Mouse (Mus musculus) adrenal gland, adult (tissue): ENCODE results near the gene Ucn3.
"Not testable (repeated sequence)": the region's sequence is repeated elsewhere in the genome, so short reads cannot be mapped to it uniquely, and the experiment has no call there.

ENCODE experiments used
- DNase-seq, 2 experiments: peaks; one replicate each; pipeline ENCODE4 v3.0.0; 2022 to 2023; ENCODE audit warnings: low spot score in 1 of 2; ENCODE audit not compliant: inconsistent age in 2 of 2

Ucn3 gene

DNA sequence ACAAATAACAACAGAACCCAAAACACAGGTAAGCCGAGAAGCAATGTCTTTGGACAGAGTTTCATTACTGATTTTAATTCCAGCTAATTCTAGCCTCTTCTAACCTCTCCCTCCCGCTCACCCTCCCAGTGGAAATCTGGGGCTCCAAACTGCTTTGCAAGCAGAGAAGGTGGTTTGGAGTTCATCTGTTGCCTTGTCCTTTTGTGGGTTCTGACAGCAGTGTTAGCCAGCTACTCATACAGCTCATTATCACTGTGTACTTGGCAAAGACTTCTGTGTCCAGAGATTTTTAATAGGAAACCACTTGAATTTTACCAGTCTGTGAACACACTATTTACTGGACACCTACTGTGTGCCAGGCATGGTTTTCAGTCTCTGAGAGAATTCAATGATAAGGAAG, at the start of gene Ucn3:
Ucn3 (minus strand) TSS at position 101 of the 400 bp plus-strand sequence.
- DNase-seq: no peak

DNA sequence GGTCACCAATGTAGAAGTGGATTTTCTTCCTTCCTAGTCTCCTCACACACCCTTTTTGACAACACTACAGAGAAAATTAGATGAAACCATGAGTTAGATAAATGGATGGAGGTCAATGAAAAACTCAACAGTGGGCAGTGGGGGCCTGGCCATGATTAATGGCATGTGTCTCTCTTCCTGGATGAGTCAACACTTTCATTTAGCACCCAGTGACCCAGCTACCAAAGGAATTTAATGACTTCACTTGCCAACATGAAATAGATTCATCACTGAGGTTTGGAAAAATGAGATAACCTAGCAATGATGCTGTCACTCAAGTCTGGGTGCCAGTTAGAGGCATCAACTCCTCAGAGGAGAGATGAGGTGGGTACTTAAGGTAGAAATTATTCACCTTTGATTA, 46.9 kb upstream of the Ucn3 start:
- DNase-seq: no peak

DNA sequence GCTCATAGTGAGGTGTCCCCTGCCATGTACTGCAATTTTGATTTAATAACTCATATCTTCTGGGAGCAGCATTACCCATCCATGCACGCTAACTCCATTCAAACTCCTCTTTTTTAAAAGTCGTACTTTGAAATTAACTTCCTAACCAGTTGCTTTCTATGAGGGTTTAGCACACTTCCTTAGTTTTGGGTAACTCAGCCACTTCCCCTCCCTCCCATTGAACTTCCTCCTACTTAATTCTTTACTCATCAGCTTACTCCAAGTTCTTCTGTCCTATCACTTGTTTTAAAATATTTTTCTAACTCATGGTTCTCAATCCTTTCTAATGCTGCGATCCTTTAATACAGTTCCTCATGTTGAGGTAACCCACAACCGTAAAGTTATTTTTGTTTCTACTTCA, 23.7 kb upstream of the Ucn3 start:
- no peak for DNase-seq

DNA sequence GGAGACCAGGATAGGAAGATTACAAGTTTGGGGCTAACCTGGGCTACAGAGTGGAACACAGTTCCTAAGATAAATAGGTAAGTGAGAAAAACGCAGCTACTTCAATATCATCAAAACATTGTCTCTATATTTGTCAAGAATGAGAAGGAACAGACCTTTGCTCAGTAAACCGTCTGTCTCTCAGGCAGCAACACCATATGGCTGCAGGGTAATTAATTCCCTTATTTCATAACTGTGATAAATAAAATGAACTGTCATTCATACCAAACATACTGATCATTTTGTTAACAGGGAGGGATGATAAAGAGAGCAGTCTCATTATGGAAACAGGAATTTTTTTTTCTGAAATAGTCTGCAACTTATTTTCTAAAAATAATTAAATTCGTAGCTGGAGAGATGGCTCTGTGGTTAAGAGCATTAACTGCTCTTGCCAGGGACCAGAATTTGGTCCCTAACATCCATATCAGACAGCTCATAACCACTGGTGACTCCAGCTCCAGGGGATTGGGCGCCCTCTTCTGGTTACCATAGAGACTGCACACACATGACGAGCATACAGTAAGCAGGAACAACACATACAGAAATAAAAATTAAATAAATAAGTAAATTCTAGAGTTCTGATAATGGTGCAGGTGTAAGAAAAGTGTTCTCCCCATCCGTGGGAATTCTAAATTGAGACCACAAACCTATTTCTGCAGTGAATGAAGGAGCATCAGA, 6.2 kb upstream of the Ucn3 start:
- no peak for DNase-seq

DNA sequence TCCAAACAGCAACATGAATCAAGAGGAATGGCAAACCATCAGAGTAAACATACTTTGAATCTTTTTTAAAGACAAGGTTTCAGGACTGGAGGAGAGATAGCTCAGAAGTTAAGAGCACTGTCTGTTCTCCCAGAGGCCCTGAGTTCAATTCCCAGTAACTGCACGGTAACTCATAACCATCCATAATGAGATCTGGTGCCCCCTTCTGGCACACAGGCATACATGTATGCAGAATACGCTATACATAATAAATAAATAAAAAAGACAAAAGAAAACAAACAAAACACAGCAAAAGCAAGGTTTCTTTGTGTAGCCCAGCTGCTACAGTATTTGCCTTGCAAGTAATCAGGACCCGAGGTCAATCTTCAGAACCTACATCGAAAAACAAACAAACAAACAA, 4.3 kb upstream of the Ucn3 start:
- DNase-seq: no peak

DNA sequence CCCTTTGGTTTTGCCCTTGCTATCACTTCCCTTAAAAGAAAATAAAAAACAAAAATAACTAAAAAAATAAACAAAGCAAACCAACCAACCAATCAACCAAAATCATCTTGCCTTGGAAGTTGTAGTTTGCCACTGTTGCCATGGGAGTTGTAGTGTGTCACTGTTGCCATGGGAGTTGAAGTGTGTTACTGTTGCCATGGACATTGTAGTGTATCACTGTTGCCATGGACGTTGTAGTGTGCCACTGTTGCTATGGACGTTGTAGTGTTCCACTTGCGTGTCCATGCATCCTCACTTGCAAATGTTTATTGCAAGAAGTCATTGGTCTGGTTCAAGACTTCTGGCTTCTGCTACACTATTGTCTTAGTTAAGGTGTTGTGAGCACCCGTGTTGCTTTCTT, 2.1 kb upstream of the Ucn3 start:
- no peak for DNase-seq

DNA sequence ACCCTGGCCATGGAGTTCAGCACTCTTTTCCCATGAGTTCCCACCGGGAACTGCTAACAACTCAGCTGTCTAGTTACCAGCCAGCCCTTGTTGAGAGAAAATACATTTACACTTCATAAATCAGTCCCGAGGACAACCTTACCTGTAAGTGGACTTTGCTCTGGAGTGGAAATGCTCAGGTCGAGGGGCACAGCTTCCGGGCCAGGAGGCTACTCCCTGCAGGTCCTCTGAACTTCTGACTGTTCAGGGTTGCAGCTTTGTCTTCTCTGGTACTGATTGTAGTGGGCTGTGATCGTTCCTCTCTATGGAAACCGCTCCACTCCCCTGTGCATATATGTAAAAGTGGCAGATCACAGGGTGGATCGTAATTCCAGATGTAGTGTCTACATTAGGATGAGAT, 450 bp downstream of the Ucn3 start:
- no peak for DNase-seq

DNA sequence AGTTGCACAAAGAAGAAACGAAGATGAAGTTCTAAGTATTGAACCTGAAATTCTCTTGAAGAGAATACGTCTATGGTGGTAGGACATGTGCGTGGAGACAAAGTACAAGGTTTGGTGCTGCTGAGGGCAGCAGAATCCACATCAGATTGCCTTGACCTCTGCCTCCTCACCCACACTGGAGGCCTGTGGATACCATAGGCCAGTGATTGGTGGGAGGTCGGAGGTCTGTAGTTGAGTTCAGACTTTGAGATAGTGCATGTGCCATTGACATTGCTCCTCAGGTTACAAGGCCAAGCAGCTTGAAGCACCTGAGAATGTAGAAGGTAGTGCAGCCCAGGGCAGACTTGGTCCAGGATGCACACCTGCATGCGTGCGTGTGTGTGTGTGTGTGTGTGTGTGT, 19.1 kb downstream of the Ucn3 start:
- no peak for DNase-seq

DNA sequence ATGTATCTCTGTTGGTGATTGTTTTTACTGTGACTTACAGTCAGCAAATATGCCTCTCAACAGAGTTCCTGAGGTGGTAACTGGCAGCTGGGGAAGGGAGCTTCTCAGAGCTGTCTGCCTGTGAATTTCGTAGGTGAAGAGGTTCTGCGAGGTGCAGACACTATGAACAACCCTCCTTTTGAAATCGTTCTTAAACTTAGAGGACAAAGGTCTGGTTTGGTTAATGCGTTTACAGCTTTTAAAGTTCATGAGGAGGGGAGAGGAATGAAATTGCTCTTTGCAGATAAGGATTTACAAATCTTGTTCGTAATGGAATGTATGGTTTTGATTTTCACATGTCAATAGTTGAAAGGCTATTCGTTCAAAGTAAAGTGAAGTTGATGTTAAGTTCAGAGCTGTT, 19.5 kb downstream of the Ucn3 start:
- DNase-seq: no peak

DNA sequence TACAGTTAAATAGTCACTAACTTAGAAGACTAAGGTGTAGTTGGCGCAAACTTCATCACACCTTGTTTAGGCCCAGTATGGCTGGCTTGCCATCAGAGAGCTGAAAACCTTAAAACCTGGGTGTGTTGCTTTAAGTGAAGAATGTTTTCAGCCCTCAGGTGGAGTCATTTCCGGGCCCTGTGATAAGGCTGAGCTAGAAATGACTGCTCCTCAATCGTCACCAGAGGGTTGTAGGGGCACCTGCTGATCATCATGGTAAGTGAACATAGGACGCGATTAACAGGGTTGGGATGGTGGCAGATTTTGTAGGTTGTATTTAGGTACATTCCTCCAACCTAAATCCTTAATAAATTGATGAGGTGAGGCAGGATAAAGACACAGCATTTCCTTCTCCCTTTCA, 20.7 kb downstream of the Ucn3 start:
- no peak for DNase-seq

DNA sequence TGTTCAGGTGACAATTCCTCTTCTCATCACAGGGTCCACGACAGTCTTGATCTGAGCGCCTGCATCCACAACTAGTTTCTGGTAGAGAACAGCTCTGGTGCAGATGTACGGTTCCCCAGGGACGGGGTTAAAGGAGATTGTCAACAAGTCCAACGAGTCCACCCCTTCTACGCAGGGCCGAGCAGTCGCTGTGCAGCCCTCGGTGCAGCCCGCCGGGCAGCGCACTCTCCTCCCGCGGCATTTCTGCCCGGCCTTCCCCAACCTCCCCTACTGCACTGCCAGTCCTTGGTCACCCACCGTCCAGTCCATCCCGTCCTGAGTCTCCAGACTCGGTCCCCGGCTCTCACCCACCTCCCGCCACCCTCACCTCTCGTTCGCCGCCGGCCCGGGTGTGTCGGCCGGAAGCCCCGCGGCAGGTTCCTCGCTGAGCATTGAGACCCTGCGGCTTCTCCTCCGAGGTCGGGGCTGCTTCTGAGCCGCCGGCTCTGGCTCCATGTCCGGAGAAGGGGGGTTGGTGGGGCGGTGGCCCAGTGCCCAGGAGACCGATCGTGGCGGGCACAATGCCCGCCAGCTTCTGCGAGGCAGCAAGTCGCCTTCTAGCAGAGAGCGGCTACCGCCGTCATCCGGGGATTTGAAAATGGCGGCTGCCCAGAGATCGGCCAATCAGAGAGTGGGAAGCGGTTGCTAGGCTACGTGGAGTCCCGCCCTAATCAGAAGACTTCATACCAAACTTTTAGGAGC, 27.4 kb downstream of the Ucn3 start, which contains the start of the genes Net1 and Tubal3:
Net1 (minus strand) TSS at position 650 of the 741 bp plus-strand sequence.
Tubal3 (plus strand) TSS at position 704 of the 741 bp plus-strand sequence.
- peak; percentile 87 to 97 for DNase-seq

DNA sequence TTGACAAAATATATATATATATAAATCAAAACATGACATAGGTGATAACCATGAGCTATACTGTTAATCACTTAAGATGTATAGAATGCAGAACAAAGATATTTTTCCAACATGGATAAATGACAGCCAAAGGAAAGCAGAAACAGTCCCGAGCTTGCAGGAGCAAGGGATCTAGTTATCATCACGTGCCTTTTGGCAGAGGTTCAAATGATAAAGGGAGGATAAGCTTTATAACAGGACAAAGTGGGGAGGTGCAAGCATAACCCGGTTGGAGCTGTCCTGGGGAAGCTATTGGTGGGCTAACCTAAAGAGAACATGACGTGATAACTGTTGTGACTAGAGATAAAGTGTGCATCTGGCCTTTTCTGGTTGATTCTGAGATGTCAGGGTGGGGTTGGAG, 31.6 kb downstream of the Ucn3 start:
- no peak for DNase-seq

DNA sequence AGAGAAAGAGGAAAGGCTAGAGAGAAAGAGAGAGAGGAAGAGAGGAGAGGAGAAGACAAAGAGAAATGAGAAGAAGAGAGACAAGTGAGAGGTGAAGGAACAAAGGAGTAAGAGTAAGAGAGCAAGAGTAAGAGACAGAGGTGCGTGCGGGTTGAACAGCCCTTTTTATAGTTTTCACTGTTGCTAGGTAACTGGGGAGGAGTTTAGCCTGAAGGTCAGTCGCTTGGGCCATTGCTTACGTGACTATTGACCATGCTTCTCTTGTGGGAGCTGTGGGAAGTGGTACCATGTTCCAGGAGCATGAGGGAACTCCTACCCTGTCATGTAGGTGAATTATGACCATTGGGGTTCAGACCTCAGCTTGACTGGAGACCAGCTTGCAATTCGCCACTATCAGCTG, 34.8 kb downstream of the Ucn3 start:
- DNase-seq: no peak

DNA sequence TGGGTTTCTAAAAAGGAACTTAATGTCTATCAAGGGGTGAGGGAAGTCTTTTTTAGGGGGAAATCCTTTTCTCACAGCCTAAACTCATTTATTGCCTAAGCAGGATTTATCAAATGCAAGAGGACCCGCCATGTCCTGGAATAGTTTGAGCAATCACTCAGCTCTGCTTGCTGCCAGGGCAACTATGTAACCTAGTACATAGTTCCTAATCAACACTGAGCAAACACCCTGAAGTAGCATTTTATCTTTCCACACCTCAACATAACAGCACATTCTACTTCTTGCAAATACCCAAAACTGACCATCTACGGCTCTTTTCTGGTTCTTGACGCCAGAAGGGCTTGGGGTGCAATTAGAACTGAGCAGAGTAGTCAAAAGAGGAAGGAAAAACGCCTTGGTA, 36.9 kb downstream of the Ucn3 start:
- DNase-seq: no peak

DNA sequence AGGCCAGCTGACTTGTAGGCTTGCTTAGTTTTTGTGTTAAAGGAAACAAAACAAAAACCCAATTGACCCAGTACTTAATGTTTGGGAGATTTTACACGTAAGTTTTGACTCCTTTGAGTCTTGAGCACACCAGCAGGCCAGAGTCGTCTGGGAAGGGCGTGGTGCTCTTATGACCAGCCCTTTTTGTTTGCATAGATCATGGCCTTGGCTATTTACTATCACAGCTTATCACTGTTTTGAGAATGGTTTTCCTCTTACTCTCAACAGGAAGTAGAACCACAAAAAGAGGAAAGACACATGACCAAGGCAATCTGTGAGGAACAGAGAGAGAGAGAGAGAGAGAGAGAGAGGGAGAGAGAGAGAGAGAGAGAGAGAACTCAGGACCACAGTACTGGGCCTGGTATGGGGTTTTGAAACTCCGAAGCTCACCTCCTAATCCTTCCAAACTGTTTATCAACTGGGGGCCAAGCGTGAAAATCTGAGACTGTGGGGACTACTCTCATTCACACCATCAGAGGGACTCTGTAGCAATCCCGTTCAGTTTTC, 37.9 kb downstream of the Ucn3 start:
- DNase-seq: no peak

DNA sequence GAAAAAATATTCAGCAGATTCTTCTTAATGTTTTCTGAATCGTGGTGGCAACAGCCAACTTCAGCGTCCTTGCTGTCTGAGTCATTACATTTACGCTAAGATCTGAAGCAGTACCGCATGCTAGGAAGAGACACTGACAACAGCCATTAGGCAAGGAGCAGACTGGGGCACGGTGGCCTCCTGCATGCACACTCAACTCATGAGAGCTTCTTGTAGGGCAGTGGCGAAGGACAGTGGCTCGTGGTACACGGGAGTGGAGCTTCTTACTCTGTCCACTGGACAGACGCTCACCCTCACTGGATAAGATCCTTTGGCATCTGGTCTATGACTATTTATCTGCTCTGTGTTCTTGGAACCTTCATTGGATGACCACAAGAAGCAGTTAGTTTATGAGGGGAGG, 45.8 kb downstream of the Ucn3 start:
- peak in 1 of 2 experiments; percentile 59 for DNase-seq

DNA sequence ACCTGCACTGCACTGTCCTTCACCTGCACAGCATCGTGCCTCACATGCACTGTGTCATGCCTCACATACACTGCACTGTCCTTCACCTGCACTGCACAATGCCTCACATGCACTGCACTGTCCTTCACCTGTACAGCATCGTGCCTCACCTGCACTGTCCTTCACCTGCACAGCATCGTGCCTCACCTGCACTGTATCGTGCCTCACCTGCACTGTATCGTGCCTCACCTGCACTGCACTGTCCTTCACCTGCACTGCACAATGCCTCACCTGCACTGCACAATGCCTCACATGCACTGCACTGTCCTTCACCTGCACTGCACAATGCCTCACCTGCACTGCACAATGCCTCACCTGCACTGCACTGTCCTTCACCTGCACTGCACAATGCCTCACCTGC, 46.9 kb downstream of the Ucn3 start:
- DNase-seq: not testable (repeated sequence)

DNA sequence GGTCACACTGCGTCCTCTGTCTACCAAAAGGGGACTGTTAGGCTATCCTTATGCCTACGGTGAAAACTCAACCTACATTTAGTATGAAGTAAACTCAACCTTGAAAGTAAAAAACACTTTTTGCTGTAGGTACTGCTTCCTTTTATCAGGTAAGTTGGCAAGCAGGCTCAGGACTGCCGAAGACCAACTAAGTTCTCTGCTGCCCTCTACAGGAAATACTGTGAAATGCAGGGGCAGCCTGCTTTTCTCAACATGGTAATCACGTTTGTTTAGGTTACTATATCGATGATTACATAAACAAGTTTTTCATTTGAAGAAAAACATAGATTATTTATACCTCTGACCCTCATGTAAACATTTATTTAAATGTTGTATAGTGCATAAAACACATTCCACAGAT, 48.2 kb downstream of the Ucn3 start:
- DNase-seq: peak; percentile 61 to 93

DNA sequence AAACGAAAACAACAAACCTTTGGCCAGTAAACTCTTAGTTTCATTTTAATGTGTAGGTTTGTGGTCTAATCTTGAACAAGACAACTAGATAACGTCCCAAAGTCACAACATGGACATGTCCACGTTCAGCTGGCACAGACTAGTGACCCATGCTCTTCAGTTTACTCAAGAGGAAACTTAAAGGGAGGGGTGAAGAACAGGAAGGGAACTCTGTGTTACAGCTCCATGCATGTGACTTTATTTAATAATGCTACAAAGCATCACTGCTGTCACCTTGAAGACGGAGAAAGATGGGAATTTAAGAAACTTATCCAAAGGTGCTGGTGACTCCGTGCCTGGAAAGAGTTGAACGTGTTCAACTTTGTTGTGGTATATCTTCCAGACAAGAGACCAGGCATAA, 49.1 kb downstream of the Ucn3 start:
- DNase-seq: peak in 1 of 2 experiments; percentile 34

DNA sequence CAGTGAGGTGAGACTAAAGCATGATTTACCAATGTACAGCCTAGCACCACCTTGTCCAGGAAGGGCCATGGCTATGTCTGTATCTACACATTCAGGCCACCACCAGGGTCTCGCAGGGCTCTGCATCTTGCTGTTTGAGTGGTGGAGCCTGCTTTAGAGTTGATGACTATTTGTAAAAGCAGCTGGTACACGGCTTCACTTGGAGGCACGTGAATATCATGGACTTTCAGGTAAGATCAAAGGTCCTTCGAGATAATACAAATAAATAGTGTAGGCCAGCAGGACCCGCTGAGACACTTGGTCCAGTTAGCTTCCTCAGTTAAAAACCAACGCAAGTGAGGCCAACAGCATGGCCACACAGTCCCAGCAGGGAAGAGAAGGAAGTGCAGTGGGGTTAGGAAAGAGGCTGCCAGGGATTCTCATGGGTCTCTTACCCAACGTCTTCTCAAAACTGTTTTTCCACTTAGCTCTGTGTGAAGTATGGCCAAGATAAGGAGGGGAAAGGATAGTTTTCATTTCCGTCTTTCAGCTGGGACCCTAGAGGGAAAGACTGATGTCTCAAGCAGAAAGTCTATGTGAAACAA, 49.7 kb downstream of the Ucn3 start:
- peak in 1 of 2 experiments; percentile 37 for DNase-seq

DNA sequence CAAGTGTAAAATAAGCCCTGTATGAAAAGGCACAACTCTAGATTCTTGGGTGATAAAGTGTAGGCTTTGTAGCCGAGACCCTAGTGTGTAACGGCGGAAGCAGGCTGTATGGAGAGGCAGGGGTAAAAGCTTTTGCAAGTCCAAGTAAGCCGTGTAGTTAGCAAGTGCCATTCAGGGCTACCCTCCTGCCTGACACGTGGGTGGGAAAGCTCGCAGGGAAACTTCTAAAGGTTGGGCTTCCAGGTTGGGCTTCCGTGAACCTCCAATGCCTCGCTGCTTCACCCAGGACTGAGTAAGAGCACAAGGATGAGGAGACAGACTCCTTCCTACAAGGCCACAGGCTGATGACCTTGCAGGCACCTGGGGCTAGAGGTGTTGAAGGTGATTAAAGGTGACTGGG, 50.6 kb downstream of the Ucn3 start:
- peak in 1 of 2 experiments; percentile 39 for DNase-seq
